Mouse (Mus musculus) liver, adult (tissue): ENCODE data around the gene Fscn1.

Experiments
- GATA4 ChIP-seq: IDR thresholded peaks from 2 replicates; pipeline ENCODE4 v1.6.1; 2014; ENCODE audit warnings: mild to moderate bottlenecking, low read length; ENCODE audit not compliant: insufficient replicate concordance

Gene Fscn1

DNA sequence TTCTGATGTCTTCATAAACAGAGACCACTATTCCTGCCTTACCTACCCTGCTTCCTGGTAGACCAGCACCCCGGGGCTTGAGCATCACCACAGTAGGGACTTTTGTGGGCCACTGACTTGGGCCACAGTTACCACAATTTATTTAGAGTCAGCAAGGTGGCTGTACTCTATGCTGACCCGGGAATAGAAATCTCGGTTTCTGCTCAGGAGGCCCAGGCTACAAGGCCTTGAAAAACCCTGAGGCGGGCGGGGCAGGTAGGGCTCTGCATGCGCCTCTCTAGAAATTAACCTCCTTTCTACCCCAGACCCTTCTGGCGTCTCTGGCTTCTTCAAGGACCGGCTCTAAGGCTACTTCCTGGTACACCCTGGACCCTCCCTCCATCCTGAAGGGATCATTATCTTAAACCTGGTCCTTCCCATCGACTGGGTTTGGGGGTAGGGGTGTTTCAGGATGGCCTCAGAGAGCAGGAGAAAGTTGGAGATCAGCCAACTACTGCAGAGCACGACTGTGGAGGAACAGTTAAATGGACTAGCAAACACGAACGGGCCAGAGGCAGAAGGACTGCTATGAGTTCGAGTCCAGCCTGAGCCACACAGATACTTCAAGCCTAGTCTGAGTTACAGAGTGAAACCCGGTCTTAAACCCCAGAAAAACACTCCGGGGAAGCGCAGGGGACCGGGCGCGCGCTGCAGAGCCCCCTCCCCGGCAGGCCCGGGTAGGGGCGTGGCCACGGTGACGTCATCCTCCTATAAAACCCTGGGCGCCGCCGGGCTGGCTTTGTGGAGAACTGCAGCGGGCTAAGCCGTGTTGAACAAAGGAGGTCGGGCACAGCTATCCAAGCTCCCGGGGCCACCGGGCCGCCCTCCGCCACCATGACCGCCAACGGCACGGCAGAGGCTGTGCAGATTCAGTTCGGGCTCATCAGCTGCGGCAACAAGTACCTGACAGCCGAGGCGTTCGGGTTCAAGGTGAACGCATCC lies at the start of gene Fscn1:
Gene Fscn1 (plus strand): TSS at position 768 of the 981 bp plus-strand sequence.
- TF ChIP-seq GATA4: no peak

DNA sequence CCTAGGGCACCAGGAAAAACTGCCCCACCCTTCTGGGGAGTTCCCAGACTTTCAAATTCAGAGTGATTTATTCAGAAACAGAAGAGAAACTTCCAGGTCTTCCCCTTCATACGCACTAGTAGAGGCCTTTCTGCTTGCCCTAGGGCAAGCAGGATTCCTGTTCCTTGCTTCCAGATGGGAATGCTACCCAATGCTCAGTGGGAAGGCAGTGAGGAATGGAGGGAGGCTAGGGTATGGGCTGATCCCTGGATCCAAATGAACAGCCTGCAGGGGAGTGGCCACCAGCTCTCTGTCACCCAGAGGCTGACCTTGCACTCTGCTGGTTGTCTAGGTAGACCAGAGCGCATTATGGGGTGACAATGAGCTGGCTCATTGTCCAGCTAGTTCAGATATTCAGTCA lies 48.5 kb upstream of the Fscn1 start:
- no peak for TF ChIP-seq GATA4

DNA sequence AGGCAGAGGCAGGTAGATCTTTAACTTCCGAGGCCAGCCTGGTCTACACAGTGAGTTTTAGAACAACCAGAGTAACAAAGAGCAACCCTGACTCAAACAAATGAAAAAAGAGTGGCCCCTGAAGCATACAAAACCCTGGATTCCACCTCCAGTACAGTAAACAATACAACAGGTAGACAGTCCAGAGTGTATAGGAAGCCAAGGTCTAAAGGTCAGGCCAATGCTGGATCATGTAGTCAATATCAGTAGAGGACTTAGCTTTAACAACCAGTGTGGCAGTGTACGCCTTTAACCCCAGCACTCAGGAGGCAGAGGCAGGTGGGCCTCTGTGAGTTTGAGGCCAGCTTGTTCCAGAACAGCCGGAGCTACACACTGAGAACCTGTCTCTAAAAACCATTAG lies 47.8 kb upstream of the Fscn1 start:
- no peak for TF ChIP-seq GATA4

DNA sequence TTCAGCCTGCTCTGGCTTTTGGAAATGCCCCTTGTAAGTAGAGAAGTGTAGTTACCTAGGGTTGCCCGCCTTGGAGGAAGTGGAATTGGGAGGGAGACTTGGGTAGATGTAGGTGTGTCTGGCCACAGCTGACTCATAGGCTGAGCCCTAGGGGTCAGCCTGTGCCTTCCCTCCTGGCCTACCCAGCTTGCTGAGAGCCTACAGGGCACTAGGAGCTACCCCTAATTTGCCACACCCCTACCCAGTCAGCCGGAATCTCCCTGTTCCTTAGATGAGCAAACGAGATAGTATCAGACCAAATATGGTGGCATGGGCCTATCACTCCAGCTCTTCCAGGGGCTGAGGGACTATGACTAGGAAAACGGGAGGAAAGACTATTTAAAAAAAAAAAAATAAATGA lies 47.4 kb upstream of the Fscn1 start:
- TF ChIP-seq GATA4: no peak

DNA sequence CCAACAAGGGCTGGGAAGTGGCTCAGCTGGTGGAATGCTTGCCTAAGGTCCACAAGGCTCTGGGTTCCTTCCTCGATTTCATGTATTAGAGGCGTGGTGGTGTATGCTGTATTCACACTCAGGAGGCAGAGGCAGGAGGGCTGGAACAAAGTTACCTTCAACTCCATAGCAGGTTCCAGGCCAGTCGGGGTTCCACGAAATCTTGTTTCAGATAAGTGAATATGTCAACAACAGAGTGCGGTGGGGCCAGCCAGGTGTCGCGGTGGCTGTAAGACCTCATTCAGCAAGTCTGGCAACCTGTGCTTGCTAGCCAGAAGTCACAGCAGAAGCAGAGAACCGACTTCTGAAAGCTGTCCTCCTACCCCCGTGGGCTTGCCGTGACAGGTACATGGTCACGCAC lies 44.9 kb upstream of the Fscn1 start:
- no peak for TF ChIP-seq GATA4

DNA sequence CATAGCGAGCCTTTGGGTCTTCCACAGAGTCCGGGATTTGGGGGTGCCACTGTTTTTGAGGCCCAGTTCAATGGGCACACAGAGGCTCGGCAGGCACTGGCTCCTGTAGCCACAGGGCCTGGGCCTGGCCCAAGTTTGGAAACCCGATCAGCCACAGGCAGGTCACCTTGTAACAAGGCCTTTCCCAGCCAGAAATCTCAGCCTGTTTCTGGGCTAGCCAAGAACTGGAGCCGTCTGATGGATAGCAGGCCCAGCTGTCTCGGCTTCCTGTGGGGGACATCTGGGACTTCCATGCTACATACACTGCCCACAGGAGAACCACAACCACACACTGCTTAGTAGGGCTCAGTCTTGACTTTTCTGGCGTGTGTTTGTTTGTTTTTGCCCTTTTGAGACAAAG lies 43.5 kb upstream of the Fscn1 start:
- no peak for TF ChIP-seq GATA4

DNA sequence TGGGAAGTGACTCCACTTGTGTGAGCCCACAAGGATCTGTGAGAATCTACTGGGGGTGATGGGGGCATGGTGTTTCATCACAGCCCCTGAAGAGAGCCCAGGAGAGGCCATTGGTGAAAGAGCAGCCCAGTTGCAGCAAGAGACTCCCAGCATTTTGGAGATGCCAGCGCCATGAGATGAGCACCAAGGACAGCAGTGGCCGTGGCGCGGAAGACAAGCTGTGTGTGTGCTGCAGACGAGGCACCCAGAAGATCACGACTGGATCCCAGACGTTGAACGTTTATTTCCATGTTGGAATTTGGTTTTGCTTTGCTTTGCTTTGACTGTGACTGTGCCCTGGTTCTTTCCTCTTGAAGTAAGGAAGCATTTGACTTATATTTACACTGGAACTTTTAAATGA lies 42.7 kb upstream of the Fscn1 start:
- TF ChIP-seq GATA4: no peak

DNA sequence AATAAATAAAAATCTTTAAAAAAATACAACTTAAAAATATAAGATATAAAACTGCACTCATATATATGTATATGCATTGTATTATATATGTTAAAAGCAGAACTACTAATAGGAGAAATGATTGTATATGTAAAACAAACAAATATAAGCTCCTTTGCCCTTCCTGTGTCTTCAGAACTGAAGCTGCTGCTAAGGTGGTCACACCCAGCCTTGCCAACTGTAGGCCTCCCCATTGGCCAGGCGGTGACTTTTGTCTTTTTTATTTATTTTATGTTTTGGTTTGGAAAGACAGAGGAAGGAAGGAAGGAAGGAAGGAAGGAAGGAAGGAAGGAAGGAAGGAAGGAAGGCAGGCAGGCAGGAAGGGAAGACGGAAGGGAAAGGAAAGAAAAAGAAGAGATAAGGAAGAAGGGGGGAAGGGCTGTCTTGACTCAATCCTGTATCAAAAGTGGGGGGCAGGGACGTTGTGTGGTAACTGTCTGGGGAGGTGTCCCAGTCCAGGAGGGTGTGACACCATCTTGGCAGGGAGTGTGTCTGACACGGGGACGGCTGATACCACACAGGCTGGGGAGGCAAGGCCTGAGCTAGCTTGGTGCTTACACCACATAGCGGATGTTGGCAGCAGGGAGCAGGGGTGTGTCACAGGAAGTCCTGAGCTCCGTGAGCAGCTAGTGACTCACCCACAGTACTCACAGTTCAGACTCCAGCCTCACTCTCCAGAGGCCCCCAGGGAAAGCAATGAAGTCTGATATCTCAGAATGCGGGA lies 39.7 kb upstream of the Fscn1 start:
- TF ChIP-seq GATA4: peak; percentile 57; the same call in 1 of the 2 replicates

DNA sequence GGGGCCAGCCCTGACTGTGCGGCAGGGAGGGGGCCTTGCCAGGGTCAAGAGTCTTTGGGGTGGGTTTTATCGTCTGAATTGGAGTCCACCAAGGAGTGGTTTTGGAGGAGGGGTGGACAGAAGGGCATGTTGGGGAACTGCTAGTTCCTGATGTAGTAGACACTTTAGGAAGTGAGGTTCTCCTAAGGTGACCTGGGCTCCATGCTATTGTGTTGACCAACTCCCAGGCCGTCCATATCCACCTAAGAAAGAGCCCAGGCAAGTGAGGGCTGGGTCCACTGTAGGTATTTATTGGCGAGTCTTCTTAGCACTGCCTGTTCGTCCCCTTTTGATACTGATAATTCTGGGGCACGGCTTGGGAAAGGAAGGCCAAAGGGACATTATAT lies 39.1 kb upstream of the Fscn1 start:
- TF ChIP-seq GATA4: no peak

DNA sequence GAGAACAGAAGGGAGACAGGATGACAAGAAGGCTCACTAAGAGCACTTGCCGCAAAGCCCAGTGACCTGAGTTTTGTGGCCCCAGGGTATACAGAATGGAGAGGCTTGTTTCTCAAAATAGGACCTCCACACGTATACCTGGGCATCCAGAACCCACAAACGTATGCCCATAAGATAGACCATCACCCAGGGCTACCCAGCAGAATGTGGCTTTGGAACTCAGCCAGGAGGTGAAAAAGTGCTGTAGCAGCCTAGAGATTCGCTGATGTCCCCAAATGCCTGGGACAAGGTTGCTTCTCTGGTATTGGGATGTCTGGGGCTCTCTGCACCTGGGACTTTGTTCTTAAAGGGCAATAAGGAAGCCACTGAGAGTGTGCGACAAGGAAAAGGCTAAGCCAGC lies 37.9 kb upstream of the Fscn1 start:
- no peak for TF ChIP-seq GATA4

DNA sequence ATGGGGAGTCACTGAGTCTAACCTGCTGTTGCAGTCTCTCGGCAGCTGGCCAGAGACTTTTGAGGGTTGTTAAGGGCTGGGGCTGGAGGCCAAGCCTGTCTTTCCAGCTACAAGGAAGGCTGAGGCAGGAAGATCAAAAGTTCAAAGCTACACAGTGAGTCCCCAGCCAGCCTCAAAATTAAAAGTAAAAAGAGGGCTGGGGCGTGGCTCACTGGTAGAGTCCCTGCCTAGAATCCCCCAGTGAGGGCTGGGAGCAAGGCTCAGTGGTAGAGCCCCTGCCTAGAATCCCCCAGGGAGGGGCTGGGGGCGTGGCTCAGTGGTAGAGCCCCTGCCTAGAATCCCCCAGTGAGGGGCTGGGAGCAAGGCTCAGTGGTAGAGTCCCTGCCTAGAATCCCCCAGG lies 36.4 kb upstream of the Fscn1 start:
- TF ChIP-seq GATA4: no peak

DNA sequence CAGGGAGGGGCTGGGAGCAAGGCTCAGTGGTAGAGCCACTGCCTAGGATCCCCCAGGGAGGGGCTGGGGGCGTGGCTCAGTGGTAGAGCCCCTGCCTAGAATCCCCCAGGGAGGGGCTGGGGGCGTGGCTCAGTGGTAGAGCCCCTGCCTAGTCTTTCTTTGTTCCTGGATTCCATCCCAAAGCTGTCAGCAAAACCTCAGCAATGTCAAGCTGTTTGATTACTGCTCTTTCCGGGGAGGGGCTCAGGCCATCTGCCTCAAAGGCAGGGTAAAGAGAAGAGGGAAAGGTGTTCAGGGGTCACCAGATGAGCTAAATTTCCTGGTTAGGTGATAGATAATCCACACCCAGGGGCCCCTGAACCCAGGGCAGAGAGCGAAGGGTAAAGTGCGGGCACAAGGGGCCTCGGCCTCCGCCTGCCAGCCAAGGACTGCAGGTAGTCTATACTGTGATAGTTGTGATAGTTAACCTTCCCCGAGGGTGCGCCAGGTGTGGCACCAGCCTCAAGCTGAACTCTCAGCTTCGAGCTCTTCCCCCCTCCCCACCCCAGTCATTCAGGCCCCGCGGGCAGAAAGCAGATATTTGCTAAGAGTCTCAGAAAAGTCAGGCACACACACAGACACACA lies 35.7 kb upstream of the Fscn1 start:
- no peak for TF ChIP-seq GATA4

DNA sequence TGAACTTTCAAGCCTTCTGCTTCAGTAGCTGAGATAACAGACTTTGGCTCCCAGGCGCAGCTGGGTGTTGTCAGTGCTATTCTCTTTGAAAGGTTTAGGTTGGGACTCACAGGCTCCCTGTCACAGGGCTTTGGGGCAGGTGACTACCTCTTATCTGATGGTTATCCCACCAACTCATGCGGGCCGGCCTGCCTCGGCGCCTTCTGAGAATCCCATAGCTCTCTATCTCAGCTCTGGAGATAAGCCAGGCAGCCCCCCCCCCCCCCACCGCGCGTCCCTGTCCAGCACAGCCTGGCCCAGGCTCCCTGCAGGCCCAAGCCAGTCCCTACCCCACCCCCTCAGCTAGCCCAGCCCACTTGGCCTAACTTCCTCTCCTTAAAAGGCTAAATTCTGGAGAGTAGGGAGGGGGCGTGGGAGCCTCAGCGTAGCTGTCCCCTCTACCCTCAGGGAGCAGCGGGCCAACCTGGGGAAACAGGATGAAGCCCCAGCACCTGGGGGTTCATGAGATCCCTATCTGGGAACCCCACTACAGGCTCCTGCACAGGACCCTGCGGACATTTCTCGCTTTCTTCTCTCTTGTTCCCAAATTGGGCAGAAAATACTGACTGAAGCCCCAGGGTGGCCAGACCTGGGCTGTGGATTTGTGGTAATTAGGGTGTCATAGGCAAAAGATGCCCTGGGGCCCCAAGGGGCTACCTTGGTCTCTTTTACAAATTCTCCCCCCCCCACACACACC lies 33.8 kb upstream of the Fscn1 start:
- no peak for TF ChIP-seq GATA4

DNA sequence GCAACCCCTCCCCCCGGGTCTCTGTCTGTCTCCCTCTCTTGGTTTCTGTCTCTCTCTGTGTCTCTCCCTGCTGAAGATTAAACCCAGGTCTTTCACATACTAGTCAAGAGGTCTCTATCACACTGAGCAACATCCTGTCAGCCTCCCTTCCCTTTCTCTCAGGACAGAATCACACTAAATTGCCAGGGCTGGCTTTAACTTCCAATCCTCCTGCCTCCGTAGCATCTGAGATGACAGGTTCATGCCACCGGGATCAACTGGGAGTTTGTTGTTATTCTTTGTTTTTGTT lies 33.3 kb upstream of the Fscn1 start:
- TF ChIP-seq GATA4: no peak

DNA sequence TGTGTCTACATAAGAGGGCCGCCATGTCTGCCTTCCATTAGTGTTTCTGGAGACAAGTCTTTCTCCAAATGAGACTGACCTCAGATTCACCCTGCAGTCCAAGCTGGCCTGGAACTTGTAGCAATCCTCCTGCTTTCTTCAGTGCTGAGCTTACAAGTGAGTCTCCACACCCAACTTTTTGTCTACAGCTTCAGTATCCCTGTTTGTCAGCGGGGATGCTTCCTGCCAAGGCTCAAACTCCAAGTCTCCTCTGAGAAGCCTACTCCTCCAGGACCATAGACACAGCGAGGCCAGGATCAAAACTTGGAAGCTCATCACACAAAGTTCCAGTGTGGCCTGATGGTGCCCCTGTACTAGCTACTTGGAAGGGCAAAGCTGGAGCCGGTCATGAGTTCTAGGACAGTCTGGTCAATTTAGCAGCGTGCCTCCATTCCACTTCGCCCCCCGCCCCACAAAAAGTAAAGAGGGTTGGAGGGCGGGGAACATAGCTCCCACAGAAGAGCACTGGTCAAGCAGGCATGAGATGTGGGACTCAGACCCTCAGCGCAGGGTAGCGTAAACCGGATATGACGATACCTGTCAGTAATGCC lies 32.7 kb upstream of the Fscn1 start:
- no peak for TF ChIP-seq GATA4

DNA sequence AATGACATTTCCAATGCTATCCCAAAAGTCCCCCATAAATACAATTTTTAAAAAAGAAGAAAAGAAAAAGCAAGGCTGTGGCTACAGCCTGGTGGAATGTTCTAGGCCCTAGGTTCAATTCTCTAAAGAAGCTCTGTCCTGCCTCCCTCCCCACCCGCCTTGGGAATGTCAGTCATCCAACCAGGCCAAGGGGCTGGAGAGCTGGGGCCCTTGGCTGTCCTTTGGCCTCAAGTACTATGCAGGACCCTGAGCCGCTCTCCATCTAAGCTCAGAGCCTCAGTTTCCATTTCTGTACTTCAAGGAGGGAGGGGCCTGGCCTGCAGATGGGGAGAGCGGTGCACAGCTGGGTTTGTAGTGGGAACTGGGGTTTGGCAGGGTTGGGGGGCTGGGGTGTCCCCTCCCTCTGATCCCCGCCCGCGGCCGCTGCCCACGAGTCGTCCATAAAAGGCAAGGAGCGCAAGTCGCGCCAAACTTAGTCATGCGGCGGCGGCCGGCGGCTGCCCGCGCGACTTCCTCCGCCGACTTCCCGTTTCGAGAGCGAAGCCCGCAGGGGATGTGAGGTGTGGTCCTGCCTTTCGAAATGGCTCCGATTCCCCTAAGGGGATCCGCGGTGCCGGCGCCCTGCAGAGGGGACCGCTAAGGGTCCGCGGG lies 31.3 kb upstream of the Fscn1 start:
- no peak for TF ChIP-seq GATA4
